Mouse (Mus musculus) erythroblast, embryonic 14.5 days (primary cell): ENCODE data around the gene Ptov1.

ENCODE experiments used
- GATA1 ChIP-seq: IDR thresholded peaks from 2 replicates; pipeline ENCODE4 v1.6.1; 2012; ENCODE audit warnings: low read length, inconsistent platforms, mixed read lengths
- TAL1 ChIP-seq: IDR thresholded peaks from 3 replicates; pipeline ENCODE4 v1.6.1; 2012; ENCODE audit warnings: low read length, inconsistent platforms, mixed read lengths

GRCm38 (mm10) chr7:44851625-44852234 lies 17.9 kb downstream of the Ptov1 start:
- no peak for TF ChIP-seq TAL1
- no peak for TF ChIP-seq GATA1
